Mouse (Mus musculus): ENCODE data around the gene Adap1. TPM values are rescaled to one million over a fixed set of nuclear protein-coding genes. Genes with fewer than 3 reads are reported as not detected.
A peak's percentile ranks its signal among the peaks of the same experiment; 100 is the strongest.

Adap1 gene
- total and polyA plus RNA-seq, 3 experiments = 1.5 to 2.8 (median 1.7) TPM

- intact Hi-C loops (cut with DNase I) = no loop called here
- Histone ChIP-seq H3K4me1 (ENCODE audit: control insufficient read depth, insufficient read depth, low read length) (peaks cover 5% of the 10 kb centered on the region), H3K9ac (ENCODE audit: low read depth, low read length) (peak overlapping the region; percentile 99), H3K27ac (peak overlapping the region; percentile 99), H3K79me2 (replicated peaks; ENCODE audit: control insufficient read depth, insufficient read depth, low read length) (no peaks in the 10 kb centered on the region), H3K4me3 (peak overlapping the region; percentile 93), H3K27me3 (ENCODE audit: control insufficient read depth, insufficient read depth, low read length) (no peaks in the 10 kb centered on the region), H3K36me3 (ENCODE audit: control insufficient read depth, insufficient read depth, low read length) (no peaks in the 10 kb centered on the region)
- WGBS = 52% methylated on average over 5 of the region's 5 CpGs
- no peak for TF ChIP-seq EP300 (IDR thresholded peaks at IDR 0.05; ENCODE audit: insufficient read depth, low read depth, low read length)
- no peak for TF ChIP-seq CTCF (IDR thresholded peaks at IDR 0.05)
- no peak for TF ChIP-seq POLR2A (IDR thresholded peaks at IDR 0.05; ENCODE audit: insufficient read depth, low read depth, low read length)
- no peak for DNase-seq
These were observed 45.7 kb upstream of the Adap1 start for GRCm38 (mm10) chr5:139371118-139371517.

DNA sequence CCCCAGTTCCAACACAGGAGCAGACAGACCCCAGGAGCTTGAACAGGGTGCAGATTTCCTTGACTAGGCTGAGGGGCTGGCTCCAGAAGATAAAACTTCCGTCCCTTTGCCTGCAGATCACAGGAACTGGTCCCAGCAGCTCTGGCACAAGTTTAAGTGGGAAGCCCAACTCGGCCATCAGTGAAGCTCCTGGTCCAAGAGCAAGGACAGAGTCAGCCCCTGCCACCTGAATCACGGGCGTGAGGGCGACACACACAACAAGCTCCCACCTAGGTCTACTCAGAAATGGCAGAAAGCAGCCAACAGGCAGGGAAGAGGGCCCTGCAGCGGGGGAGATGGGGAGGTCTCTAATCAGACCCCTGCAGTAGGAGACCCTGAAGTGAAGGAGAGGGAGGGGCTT lies 44.9 kb upstream of the Adap1 start:
- 61% methylated on average over 6 of the region's 6 CpGs for WGBS
- Histone ChIP-seq H3K36me3 (ENCODE audit: control insufficient read depth, insufficient read depth, low read length) (no peaks in the 10 kb centered on the region), H3K4me1 (ENCODE audit: control insufficient read depth, insufficient read depth, low read length) (peaks cover 6% of the 10 kb centered on the region), H3K79me2 (replicated peaks; ENCODE audit: control insufficient read depth, insufficient read depth, low read length) (no peaks in the 10 kb centered on the region), H3K27me3 (ENCODE audit: control insufficient read depth, insufficient read depth, low read length) (no peaks in the 10 kb centered on the region), H3K9ac (ENCODE audit: low read depth, low read length) (peak overlapping the region; percentile 13; the same call in 1 of the 2 replicates), H3K4me3 (no peak overlapping the region; the same call in 1 of the 2 replicates), H3K27ac (peak overlapping the region; percentile 56)
- intact Hi-C loops (cut with DNase I) = no loop called here
- TF ChIP-seq EP300 (IDR thresholded peaks at IDR 0.05; ENCODE audit: insufficient read depth, low read depth, low read length) (no peak), CTCF (IDR thresholded peaks at IDR 0.05) (no peak), POLR2A (IDR thresholded peaks at IDR 0.05; ENCODE audit: insufficient read depth, low read depth, low read length) (no peak)
- DNase-seq = no peak

DNA sequence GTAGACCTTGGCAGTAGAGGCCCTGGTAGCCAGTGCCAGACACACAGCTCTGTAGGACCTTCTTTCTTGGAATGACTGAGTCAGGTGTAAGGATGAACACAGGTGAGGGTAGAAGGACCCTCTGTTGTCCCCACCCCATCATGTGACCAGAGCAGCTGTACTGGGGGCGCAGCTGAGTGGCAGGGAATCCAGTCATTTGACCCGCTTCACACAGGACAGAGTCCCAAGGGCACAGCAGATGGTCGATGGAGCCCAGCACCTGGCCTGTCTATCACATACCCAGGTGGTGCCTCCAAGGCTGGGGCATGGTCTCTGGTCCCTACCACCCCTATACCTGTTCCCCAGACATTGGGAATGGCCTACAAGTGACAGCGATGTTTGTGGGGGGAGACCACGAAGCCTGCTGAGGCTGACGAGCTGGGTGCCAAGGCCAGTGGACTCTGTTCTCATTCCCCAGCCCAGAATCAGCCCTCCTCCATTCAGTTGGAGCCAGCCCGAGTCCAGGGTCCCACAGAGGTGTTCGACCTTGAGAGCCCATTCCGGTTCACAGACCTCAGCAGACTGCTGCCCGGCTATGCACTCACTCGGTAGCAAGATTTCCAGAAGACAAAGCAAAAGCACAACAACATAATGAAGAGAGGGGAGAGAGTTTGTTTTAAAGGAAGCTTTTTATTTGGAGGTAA lies 43.4 kb upstream of the Adap1 start:
- no peaks in the 10 kb centered on the region for H3K79me2 ChIP-seq (replicated peaks; ENCODE audit: control insufficient read depth, insufficient read depth, low read length)
- TF ChIP-seq CTCF (IDR thresholded peaks at IDR 0.05) (no peak), EP300 (IDR thresholded peaks at IDR 0.05; ENCODE audit: insufficient read depth, low read depth, low read length) (no peak), POLR2A (IDR thresholded peaks at IDR 0.05; ENCODE audit: insufficient read depth, low read depth, low read length) (no peak)
- H3K36me3 ChIP-seq (ENCODE audit: control insufficient read depth, insufficient read depth, low read length) = no peaks in the 10 kb centered on the region
- no peak overlapping the region for H3K27ac ChIP-seq
- no peak overlapping the region for H3K9ac ChIP-seq (ENCODE audit: low read depth, low read length)
- DNase-seq = no peak
- no peaks in the 10 kb centered on the region for H3K27me3 ChIP-seq (ENCODE audit: control insufficient read depth, insufficient read depth, low read length)
- intact Hi-C loops (cut with DNase I) = no loop called here
- 86% methylated on average over 11 of the region's 11 CpGs for WGBS
- H3K4me3 ChIP-seq = no peak overlapping the region
- H3K4me1 ChIP-seq (ENCODE audit: control insufficient read depth, insufficient read depth, low read length) = peaks cover 16% of the 10 kb centered on the region

GRCm38 (mm10) chr5:139367884-139368458 lies 42.5 kb upstream of the Adap1 start:
- Histone ChIP-seq H3K79me2 (replicated peaks; ENCODE audit: control insufficient read depth, insufficient read depth, low read length) (no peaks in the 10 kb centered on the region), H3K4me1 (ENCODE audit: control insufficient read depth, insufficient read depth, low read length) (peaks cover 18% of the 10 kb centered on the region), H3K27me3 (ENCODE audit: control insufficient read depth, insufficient read depth, low read length) (no peaks in the 10 kb centered on the region), H3K4me3 (no peak overlapping the region), H3K36me3 (ENCODE audit: control insufficient read depth, insufficient read depth, low read length) (no peaks in the 10 kb centered on the region), H3K9ac (ENCODE audit: low read depth, low read length) (no peak overlapping the region), H3K27ac (no peak overlapping the region)
- 86% methylated on average over 4 of the region's 4 CpGs for WGBS
- intact Hi-C loops (cut with DNase I) = loop anchor here (1.0 kb wide), 1 partner anchor 25 kb away; no protein-coding TSS in a partner anchor
- no peak for TF ChIP-seq CTCF (IDR thresholded peaks at IDR 0.05)
- no peak for TF ChIP-seq POLR2A (IDR thresholded peaks at IDR 0.05; ENCODE audit: insufficient read depth, low read depth, low read length)
- no peak for TF ChIP-seq EP300 (IDR thresholded peaks at IDR 0.05; ENCODE audit: insufficient read depth, low read depth, low read length)
- no peak for DNase-seq

- intact Hi-C loops (cut with DNase I) = no loop called here
- no peak for TF ChIP-seq CTCF (IDR thresholded peaks at IDR 0.05)
- TF ChIP-seq EP300 (IDR thresholded peaks at IDR 0.05; ENCODE audit: insufficient read depth, low read depth, low read length) = no peak
- TF ChIP-seq POLR2A (IDR thresholded peaks at IDR 0.05; ENCODE audit: insufficient read depth, low read depth, low read length) = no peak
- Histone ChIP-seq H3K4me3 (no peak overlapping the region), H3K79me2 (replicated peaks; ENCODE audit: control insufficient read depth, insufficient read depth, low read length) (no peaks in the 10 kb centered on the region), H3K36me3 (ENCODE audit: control insufficient read depth, insufficient read depth, low read length) (no peaks in the 10 kb centered on the region), H3K4me1 (ENCODE audit: control insufficient read depth, insufficient read depth, low read length) (peaks cover 16% of the 10 kb centered on the region), H3K27ac (no peak overlapping the region; the same call in 1 of the 2 replicates), H3K27me3 (ENCODE audit: control insufficient read depth, insufficient read depth, low read length) (no peaks in the 10 kb centered on the region), H3K9ac (ENCODE audit: low read depth, low read length) (no peak overlapping the region)
- no peak for DNase-seq
- WGBS = 74% methylated on average over 11 of the region's 11 CpGs
These were observed 41.1 kb upstream of the Adap1 start for GRCm38 (mm10) chr5:139366484-139366883.

DNA sequence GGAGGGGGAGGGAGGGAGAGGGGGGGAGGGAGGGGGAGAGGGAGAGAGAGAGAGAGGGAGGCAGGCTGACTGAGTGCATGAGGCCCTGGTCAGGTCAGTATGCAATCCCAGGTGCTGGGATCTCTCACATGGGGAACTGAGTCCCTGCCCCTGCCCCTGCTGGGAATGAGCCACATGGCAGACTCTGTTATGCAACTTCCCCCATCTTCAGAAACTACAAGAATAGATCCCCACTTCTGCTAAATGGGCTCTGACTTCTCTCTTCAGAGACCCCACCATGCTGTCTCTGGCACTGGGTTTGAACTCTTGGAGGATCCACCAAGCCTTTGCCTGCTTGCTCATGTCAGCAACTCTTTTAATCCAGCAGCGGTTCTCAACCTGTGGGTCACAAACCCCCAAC lies 40.4 kb upstream of the Adap1 start:
- Histone ChIP-seq H3K9ac (ENCODE audit: low read depth, low read length) (no peak overlapping the region), H3K36me3 (ENCODE audit: control insufficient read depth, insufficient read depth, low read length) (no peaks in the 10 kb centered on the region), H3K4me1 (ENCODE audit: control insufficient read depth, insufficient read depth, low read length) (peaks cover 13% of the 10 kb centered on the region), H3K27ac (no peak overlapping the region), H3K27me3 (ENCODE audit: control insufficient read depth, insufficient read depth, low read length) (no peaks in the 10 kb centered on the region), H3K79me2 (replicated peaks; ENCODE audit: control insufficient read depth, insufficient read depth, low read length) (no peaks in the 10 kb centered on the region), H3K4me3 (no peak overlapping the region)
- peak in 1 of 2 experiments; percentile 59 for DNase-seq
- 74% methylated on average over 1 of the region's 1 CpGs for WGBS
- intact Hi-C loops (cut with DNase I) = no loop called here
- no peak for TF ChIP-seq EP300 (IDR thresholded peaks at IDR 0.05; ENCODE audit: insufficient read depth, low read depth, low read length)
- TF ChIP-seq CTCF (IDR thresholded peaks at IDR 0.05) = no peak

Measured in heart, adult 2 months (tissue).